Mouse (Mus musculus) large intestine, adult 2 months (tissue): ENCODE results near the gene Cenpc1. TPM values are rescaled to one million over a fixed set of nuclear protein-coding genes. Genes with fewer than 3 reads are reported as not detected.

Experiments
- DNase-seq: peaks from one replicate; pipeline ENCODE4 v3.0.0-alpha.2; 2012; ENCODE audit warnings: low read depth, low spot score
- WGBS: fragments of 180-500 bp; shearing (Covaris S2); methylation state at CpG from one replicate; pipeline ENCODE4 v1.1.7; 2018; 5-methylcytosine and 5-hydroxymethylcytosine counted together
- polyA plus RNA-seq: library from polyadenylated mRNA; depleted of rRNA; stranded (reverse); fragments of >200 nt; gene quantifications from 2 replicates; pipeline ENCODE4 v1.2.3, GENCODE M21; 2012; rRNA removed

Gene Cenpc1
- polyA plus RNA-seq: 2.6 and 3.0 TPM in 2 replicates

DNA sequence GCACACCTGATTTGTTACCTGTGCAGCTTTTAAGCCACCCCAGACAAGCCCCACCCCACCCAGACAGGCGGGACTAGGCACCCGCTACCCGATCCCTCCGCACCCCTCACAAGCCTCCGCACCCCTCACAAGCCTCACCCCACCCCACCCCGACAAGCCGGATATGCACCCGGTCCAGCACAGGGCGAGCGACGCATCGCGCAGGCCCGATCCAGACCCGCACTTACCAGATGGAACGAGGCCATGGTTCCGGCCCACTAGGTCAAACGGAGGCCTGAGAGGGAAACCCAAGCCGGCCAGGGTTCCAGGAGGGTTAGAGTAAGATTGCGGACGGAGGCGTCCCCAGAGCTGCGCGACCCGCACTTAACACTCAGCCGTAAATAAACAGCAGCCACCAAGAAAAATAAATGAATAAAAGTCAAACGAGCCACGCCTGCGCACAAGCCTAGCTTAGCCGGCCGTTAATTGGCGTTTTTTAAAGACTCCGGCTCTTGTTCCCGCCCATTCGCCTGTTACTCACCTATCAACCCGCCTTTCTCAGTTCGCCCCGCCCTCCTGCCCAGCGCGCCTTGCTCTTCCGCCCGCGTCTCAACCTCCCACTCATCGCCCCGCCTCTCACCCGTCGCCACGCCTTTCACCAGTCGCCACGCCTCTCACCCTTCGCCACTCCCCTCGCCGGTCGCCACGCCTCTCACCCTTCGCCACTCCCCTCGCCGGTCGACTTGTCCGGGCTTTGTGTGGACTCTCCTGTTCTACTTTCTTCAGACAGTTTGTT is at the start of gene Cenpc1:
TSS of gene Cenpc1 (minus strand) at position 483 of the 775 bp plus-strand sequence.
- DNase-seq: peak; percentile 89
- WGBS: 1% methylated on average over 60 of the region's 60 CpGs

DNA sequence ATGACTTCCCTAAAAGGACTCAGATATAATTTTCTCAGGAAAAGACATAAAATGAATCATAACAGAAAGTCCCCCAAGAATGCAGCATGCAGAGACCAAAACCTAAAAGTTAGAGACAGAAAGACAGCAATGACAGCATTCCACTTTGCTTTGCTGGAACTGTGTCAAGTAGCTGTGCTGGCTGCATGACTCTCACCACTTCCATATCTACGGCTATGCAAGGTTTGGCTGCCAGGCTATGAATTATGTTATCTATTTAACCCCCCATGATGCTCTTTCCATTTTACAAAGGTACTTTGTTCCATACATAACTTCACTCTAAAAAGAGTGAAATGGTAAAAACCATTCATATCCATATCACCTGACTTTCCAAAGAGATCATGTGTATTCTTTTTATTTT is 48.6 kb upstream of the Cenpc1 start:
- DNase-seq: no peak

DNA sequence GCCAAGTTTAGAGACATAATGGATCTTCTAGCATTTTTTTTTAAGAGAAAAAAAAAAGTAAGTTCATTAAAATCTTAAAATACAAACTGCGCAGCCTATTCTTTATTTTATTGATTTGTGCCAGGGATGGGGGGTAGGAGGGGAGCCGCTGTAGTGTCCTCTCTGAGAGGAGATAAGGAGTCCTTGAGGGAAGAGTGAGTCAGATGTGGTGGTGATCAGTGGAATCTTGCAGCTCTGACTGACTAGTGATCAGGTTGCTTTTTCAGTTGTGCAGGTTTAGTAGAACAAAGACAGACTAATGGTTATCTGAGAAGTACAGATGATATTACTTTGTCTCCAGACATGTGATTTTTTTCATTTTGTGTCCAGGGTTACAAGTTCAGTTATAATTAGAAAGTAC is 47.7 kb upstream of the Cenpc1 start:
- DNase-seq: no peak
- 97% methylated on average over 2 of the region's 2 CpGs for WGBS

More for the DNA sequence above, 48.6 kb upstream of the Cenpc1 start:
- WGBS: 65% methylated on average over 1 of the region's 1 CpGs

DNA sequence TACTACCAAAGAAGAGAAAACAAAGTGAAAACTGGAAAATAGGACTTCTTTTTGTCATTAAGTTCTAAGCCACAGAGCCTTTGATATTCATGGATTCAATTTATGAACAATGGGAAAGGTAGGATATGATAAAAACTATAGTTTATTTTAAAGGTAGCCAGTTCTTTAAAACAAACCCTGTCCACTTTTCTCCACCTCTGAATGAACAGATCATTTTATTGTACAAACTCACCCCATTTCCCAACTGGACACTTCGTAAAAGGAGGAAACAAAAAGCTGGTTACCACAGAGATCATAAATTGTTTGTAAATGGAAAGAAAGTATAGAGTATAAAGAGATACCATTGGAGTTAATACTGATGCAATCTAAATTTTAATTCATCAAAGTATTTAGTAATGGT is 45.7 kb upstream of the Cenpc1 start:
- DNase-seq: no peak
- WGBS: 69% methylated on average over 1 of the region's 1 CpGs

DNA sequence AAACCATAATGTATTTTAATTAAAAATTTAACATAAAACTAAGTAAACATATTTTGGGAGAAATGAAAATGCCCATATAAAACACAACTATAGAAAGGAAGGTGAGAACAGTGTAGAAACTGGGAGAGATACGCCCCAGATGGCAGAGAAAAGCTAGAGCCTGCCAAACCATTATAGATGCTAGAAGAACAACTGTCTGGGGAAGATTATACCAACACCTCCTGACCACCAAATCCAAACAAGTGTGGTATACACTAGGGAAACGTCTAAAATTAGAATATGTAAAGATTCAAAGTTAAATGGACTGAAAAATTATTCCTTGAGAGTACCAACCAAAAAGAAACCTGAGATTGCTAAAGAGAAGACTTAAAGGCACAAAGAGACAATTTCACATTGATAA is 41.2 kb upstream of the Cenpc1 start:
- 79% methylated on average over 2 of the region's 2 CpGs for WGBS
- DNase-seq: no peak

DNA sequence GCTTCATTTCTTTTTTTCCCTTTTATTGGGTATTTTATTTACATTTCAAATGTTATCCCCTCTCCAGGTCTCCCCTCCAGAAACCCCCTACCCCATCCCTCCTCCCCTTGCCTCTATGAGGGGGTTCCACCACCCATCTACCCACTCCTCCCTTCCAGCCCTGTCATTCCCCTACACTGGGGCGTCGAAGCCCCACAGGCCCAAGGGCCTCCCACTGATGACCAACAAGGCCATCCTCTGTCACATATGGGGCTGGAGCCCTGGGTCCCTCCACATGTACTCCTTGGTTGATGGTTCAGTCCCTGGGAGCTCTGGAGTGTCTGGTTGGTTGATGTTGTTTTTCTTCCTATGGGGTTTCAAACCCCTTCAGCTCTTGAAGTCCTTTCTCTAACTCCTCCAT is 36.8 kb upstream of the Cenpc1 start:
- no peak for DNase-seq
- 95% methylated on average over 2 of the region's 2 CpGs for WGBS

DNA sequence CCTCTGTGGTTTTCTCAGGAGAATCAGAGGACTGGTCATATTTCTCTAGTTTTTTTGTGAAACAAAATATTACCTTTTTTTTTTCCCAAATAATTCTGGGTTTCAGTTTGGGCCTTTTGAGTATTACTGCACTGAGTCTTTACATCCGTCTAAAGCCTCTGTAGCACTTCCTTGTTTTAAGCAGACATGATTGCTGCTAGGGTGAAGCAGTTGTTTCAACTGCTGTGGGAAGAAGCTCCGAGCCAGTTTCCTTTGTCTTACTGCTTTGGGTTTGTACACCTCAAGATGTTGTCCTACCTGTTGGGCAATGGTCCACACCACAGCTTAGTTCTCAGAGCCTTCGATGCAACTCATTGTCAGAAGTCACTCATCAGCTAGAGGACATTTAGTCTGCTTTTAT is 35.2 kb upstream of the Cenpc1 start:
- 60% methylated on average over 3 of the region's 3 CpGs for WGBS

DNA sequence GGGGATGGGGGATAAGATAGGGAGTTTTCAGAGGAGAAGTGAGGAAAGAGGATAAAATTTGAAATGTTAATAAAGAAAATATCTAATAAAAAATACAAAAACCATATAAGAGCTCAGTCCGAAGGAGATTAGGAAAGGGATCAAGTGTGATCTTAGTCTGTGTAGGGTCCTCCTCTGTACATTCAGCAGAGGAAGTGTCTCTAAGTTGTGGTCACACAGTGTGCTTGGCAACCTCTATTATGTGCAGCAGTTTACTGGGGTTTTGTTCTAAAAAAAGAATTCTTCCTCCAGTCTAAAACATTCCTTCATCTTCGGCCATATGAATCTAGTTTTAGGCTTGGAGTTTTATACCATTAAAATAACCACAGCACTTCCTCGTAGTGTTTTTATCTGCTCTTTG is 33.6 kb upstream of the Cenpc1 start:
- no peak for DNase-seq
- WGBS: 69% methylated on average over 3 of the region's 3 CpGs

More for the DNA sequence above, 35.2 kb upstream of the Cenpc1 start:
- no peak for DNase-seq

DNA sequence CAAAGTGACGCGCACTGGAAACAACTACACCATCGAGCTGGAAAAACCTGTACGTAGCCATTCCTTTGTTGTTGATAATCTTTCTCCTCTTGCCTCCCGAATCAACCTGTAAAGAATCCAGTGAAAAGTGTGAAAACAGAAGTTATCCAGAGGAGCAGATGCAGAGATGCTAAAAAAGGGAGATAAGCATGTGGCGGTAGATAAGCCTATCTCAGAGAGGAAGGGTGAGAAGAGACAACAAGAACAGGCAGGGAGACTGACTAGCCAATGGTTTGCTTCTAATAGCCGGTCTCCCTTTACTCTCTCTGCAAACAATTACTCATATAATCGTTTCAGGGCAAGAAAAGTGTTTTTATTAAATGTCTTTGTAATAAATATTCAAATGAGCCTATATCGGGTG is 29.4 kb upstream of the Cenpc1 start:
- WGBS: 85% methylated on average over 9 of the region's 9 CpGs
- DNase-seq: no peak

DNA sequence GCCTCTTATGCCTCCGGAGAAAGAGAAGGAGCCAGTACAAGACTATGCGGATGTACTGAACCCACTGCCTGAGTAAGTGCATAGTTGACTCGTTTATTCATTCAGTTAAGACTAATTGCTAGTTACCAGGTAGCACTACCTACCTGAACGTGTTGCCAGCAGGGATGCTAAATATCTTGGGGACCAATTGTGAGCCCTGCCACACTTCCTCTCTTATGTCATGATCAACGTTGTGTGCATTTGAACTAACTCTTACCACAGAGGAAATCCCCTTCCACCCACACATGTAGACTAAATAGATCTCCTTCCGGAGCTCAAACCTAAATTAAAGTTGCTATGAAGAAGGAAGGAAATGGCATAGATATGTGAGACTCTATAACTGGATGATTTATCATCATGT is 21.4 kb upstream of the Cenpc1 start:
- no peak for DNase-seq
- WGBS: 74% methylated on average over 6 of the region's 6 CpGs

DNA sequence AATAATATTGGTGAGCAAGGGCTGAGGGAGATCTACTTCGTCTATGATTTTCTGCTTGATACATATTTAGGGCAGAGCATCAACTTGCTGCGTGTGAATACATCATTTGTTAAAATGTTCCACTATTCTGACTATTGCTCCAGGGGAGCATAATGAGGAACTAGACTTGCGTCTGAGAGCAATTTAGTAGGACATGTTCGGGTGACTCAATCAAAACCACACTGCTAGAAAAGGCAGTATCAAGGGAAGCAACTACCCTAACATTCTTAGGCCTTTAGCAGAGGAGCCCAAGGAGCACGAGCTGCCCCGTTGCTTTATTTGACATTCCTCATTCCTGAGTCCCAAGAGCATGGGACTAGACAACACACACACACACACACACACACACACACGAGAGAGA is 19.6 kb upstream of the Cenpc1 start:
- no peak for DNase-seq
- 65% methylated on average over 7 of the region's 7 CpGs for WGBS

DNA sequence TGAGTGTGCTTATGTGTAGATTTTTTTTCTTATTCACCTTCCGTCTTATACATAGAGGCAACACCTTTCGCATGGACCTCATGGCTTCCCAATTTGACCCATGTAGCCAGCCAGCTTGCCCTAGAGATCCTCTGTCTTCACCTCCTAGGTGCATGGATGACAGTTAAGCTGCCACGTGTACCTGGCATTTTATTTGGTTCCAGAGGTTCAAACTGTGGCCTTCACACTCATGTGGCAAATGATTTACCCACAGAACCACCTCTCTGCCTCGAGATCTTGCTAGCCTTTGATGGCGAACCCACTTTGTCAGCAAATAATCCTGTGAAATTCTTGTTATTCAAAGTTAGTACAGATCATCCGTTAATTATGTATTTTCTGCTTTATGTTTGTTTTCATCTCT is 18.6 kb upstream of the Cenpc1 start:
- WGBS: 66% methylated on average over 6 of the region's 6 CpGs
- DNase-seq: no peak

DNA sequence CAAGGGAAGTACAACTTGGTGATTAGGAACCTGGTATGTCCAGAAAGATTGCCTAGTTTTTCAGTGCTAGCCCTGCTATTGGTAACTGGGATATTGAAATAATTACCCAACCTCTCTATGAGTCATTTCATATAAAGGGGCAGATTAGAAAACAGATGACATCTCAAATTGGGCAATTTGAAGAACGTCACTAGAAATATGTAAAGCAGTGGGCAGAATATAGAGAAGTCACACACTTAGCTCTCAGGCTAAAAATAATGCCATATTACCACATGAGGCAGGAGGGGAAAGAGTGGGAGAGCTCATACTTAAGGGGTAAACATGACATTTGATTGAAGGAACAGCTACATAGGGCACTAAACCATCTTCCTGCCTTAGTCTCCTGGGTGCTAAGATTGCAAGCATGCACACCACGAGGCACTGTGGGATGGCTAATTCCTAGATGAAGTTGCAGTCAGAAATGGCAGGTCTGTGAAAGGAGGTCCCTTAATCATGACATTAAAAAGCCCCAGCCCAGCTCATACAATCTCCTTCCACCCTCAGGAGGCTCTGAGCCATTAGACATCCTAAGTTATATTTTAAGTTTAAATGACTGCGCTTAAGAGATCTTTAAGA is 13.4 kb upstream of the Cenpc1 start:
- WGBS: 69% methylated on average over 3 of the region's 3 CpGs
- DNase-seq: no peak

DNA sequence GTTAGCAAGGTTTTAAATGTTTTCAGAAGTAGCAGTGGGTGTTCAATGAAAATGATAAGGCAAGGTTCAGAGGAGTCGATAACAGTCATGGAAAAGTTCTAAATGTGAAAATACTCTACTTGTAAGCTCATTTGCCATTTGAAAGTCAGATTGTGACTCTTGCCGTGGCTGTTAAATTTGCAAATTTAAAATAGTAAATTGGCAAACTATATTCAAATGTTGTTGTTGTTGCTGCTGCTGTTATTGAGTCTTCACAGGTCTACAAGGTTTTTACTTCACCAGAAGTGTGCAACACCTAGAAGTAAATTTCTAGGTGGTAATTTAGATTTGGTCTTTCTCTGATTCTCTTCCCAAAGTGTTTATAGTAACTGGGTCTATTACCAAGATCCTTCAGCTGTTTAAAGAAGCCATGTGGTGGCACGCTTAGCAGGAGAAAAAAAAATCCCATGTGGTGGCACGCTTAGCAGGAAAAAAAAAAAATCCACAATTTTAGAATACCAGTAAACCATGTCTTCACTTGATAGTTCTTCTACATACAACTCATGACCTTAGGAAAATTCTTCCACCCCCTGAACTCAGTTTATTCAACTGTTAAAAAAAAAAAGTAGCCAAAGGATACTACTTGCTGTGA is 7.5 kb upstream of the Cenpc1 start:
- 79% methylated on average over 4 of the region's 4 CpGs for WGBS
- no peak for DNase-seq

DNA sequence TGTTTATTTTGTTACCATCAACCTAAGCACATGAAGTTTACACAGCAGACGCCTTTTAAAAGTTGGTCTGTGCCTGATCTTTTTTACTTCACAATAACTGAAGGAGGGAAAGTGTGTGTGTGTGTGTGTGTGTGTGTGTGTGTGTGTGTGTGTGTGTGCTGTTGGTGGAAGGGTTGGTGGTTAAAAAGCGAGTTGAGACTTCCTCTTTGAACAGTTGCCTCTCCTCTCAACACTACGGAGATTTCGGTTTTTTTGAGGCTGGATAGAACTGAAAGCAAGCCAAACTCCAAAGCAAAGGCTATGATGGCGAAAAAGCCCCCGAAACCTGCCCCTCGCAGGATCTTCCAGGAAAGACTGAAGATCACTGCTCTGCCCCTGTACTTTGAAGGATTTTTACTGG is 6.2 kb upstream of the Cenpc1 start, which contains the start of gene Stap1:
TSS of gene Stap1 (plus strand) at position 209 of the 400 bp plus-strand sequence.
- no peak for DNase-seq
- WGBS: 54% methylated on average over 7 of the region's 7 CpGs

DNA sequence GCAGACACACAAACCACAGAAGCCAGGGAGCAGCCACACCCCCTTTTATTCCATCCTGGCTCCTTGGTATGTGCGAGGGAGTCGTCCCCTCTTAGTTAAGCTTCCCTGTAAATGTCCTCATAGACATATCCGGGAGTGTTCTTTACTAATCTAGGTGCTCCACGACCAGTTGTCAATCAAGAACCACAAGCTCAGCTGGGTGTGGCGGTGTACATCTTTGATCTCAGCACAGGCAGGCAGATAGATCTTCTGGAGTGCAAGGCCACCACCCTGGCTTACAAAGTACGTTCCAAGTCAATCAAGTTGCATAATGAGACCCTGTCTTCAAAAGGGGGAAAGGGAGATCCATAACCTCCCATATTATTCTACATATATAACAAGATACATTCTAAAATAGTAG is 3.7 kb upstream of the Cenpc1 start:
- 55% methylated on average over 6 of the region's 6 CpGs for WGBS
- no peak for DNase-seq

DNA sequence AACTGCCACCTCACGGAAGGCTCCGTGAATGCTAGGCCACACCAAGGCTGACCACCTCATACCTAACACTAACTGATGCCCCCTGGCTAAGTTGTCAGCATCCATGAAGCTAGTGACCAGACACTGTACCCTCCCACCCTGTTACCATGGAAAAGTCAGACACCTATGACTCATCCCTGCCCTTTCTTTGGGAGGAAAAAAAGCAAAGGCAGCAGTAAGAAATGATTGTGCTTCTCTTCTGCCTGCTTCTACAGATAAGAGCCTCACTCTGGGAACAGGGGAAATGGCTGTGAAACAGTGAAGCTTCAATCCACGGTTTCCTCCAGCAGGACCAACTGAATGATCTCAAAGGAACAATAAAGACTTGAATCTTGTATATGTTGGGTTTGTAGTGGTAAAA is 3.1 kb upstream of the Cenpc1 start:
- WGBS: 74% methylated on average over 3 of the region's 3 CpGs
- DNase-seq: no peak

DNA sequence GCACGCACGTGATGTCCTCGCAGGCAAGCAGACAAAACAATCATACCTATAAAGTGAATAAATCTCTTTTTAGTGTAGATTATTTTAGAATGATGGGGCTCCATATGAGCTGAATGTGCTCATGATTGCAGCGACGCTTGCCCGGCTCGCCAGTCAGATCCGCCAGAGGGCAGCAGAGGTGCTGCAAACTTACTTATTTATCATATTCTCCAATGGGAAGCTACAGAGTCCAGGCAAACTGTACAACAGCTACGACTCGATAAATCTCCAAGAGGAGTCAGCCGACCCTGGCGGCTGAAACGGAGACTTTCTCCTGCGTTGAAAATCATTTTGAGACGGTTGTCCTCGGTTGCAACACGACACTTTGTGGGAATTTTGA is 1.2 kb upstream of the Cenpc1 start:
- under 1% methylated on average over 17 of the region's 17 CpGs for WGBS
- peak; percentile 73 for DNase-seq

DNA sequence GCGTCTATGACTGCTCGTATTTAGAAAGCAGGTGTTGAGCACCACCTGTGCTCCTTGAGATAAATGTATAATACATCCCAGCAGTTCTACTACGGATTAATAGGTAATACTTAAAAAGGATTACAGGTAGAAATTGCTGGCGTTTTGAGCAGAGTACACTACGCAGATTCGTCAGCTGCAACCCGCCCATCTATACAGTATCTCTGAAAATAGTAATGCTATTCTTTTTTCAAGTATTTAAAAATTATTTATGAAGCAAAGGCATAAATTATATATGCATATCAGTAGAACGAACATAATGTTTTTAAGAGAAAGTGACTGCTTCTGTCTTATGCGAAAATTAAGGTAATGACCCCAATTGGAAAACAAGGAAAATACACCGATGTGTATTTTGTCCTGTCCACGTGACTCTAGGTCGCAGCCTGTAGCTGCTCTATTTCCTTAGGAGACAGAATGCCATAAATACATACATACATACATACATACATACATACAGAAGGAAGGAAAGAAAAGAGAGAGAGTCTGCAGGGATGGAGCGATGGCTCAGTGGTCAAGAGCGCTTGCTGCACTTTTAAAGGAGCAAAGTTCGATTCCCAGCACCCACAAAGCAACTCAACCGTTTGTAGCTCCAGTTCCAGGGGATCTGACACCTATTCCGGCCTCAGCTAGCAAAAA is 630 bp upstream of the Cenpc1 start:
- WGBS: under 1% methylated on average over 17 of the region's 17 CpGs
- DNase-seq: no peak

DNA sequence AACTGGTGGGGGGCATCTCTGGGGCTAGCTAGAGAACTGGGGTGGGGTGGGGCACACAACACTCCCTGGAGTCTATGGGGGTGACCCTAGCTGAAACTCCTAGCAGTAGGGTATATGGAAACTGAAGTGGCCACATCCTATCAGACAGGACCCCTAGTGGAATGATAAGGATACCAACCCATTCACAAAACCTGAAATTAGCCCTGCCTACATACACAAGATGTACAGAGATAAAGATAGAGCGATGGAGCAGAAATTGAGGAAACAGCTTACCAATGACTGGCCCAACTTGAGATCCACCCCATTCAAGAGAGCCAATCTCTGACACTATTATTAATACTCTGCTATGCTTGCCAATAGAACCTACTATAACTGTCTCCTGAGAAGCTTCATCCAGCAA is 1.9 kb downstream of the Cenpc1 start:
- DNase-seq: no peak
- WGBS: 80% methylated on average over 1 of the region's 1 CpGs
